Mouse (Mus musculus) CH12.LX (cell line): ENCODE data around the gene Dlg2. TPM values are rescaled to one million over a fixed set of nuclear protein-coding genes. Genes with fewer than 3 reads are reported as not detected.

Source experiments
- DNase-seq: peaks from one replicate; pipeline ENCODE4 v3.0.0-alpha.2; 2013; ENCODE audit errors: extremely low read depth
- H3K27ac ChIP-seq: 2 replicates; pipeline ENCODE4 v1.5.1; 2012; ENCODE audit warnings: low read depth, mild to moderate bottlenecking, control low read depth, moderate library complexity; ENCODE audit not compliant: insufficient read depth
- H3K27me3 ChIP-seq: replicated peaks from 2 replicates; pipeline ENCODE3; 2012; ENCODE audit warnings: inconsistent platforms
- H3K36me3 ChIP-seq, 2 experiments: replicated peaks in 1 of 2; 2 replicates each; pipeline versions ENCODE3 to v1.6.1; 2012; ENCODE audit warnings: inconsistent platforms in 1 of 2, low read length in 1 of 2, mild to moderate bottlenecking in 1 of 2, mixed read lengths in 1 of 2, moderate library complexity in 1 of 2; ENCODE audit not compliant: control insufficient read depth in 1 of 2, insufficient read depth in 1 of 2
- H3K4me1 ChIP-seq, 2 experiments: 2 replicates each; pipeline ENCODE4 v1.6.1; 2012; ENCODE audit warnings: inconsistent platforms in 1 of 2, moderate library complexity in 1 of 2; ENCODE audit not compliant: insufficient read depth in 2 of 2, control insufficient read depth in 1 of 2
- H3K4me2 ChIP-seq: 2 replicates; pipeline ENCODE4 v1.6.1; 2012; ENCODE audit warnings: low read depth, mild to moderate bottlenecking, control low read depth; ENCODE audit not compliant: poor library complexity, insufficient read depth, severe bottlenecking
- H3K4me3 ChIP-seq, 3 experiments: fragments of 150-350 bp in 1 of 3; sonication (generic) in 1 of 3; replicated peaks in 1 of 3; 2 replicates each; pipeline versions ENCODE3 to v1.5.1; 2011 to 2012; ENCODE audit warnings: low read depth in 2 of 3, low read length in 2 of 3, mild to moderate bottlenecking in 2 of 3, moderate library complexity in 2 of 3, control low read depth in 1 of 3, improper control_type of control experiment in 1 of 3, inconsistent platforms in 1 of 3, mixed read lengths in 1 of 3; ENCODE audit not compliant: poor library complexity in 1 of 3
- H3K79me2 ChIP-seq: replicated peaks from 2 replicates; pipeline ENCODE4 v1.6.1; 2012; ENCODE audit warnings: mild to moderate bottlenecking, moderate library complexity; ENCODE audit not compliant: control insufficient read depth, poor library complexity, insufficient read depth, severe bottlenecking; ENCODE audit errors: extremely low read depth
- H3K9ac ChIP-seq: 2 replicates; pipeline ENCODE4 v1.6.1; 2012; ENCODE audit warnings: low read depth, mild to moderate bottlenecking, control low read depth, moderate library complexity; ENCODE audit not compliant: insufficient read depth
- H3K9me3 ChIP-seq: replicated peaks from 2 replicates; pipeline ENCODE3; 2012; ENCODE audit warnings: low read length, inconsistent platforms, mixed read lengths
- CHD2 ChIP-seq: IDR thresholded peaks from 2 replicates; pipeline ENCODE4 v1.6.1; 2011; ENCODE audit warnings: low read length, improper control_type of control experiment
- E2F4 ChIP-seq: IDR thresholded peaks from 2 replicates; pipeline ENCODE4 v1.6.1; 2011; ENCODE audit warnings: low read depth, low read length, improper control_type of control experiment; ENCODE audit not compliant: insufficient replicate concordance
- EP300 ChIP-seq: IDR thresholded peaks from 2 replicates; pipeline ENCODE4 v1.6.1; 2011; ENCODE audit warnings: low read length, improper control_type of control experiment
- ETS1 ChIP-seq: conservative IDR thresholded peaks from 2 replicates; pipeline ENCODE4 v1.6.1; 2012; ENCODE audit warnings: low read depth, mild to moderate bottlenecking, inconsistent platforms, low read length, improper control_type of control experiment, moderate library complexity
- HCFC1 ChIP-seq: IDR thresholded peaks from 2 replicates; pipeline ENCODE4 v1.6.1; 2012; ENCODE audit warnings: low read depth, mild to moderate bottlenecking, inconsistent platforms, low read length, improper control_type of control experiment
- JUN ChIP-seq: IDR thresholded peaks from 2 replicates; pipeline ENCODE4 v1.6.1; 2011; ENCODE audit warnings: low read depth, mild to moderate bottlenecking, low read length, improper control_type of control experiment, moderate library complexity; ENCODE audit not compliant: insufficient read depth
- JUND ChIP-seq: conservative IDR thresholded peaks from 2 replicates; pipeline ENCODE4 v1.6.1; 2011; ENCODE audit warnings: low read depth, low read length, improper control_type of control experiment
- KAT2A ChIP-seq: IDR thresholded peaks from 2 replicates; pipeline ENCODE4 v1.6.1; 2012; ENCODE audit warnings: low read length, improper control_type of control experiment, inconsistent platforms; ENCODE audit not compliant: insufficient replicate concordance
- MAFK ChIP-seq: IDR thresholded peaks from 2 replicates; pipeline ENCODE4 v1.6.1; 2011; ENCODE audit warnings: low read length, improper control_type of control experiment; ENCODE audit not compliant: insufficient replicate concordance
- MAZ ChIP-seq: IDR thresholded peaks from 2 replicates; pipeline ENCODE4 v1.6.1; 2012; ENCODE audit warnings: low read depth, mild to moderate bottlenecking, inconsistent platforms, low read length, improper control_type of control experiment, moderate library complexity
- MYC ChIP-seq: IDR thresholded peaks from 2 replicates; pipeline ENCODE4 v1.6.1; 2011; ENCODE audit warnings: low read depth, mild to moderate bottlenecking, improper control_type of control experiment, low read length
- PAX5 ChIP-seq: IDR thresholded peaks from 2 replicates; pipeline ENCODE4 v1.6.1; 2012; ENCODE audit warnings: low read length, inconsistent platforms, mixed read lengths
- POLR2A ChIP-seq: IDR thresholded peaks from 2 replicates; pipeline ENCODE4 v1.6.1; 2011; ENCODE audit warnings: low read depth, mild to moderate bottlenecking, improper control_type of control experiment, low read length
- POLR2AphosphoS2 ChIP-seq: IDR thresholded peaks from 2 replicates; pipeline ENCODE4 v1.6.1; 2011; ENCODE audit warnings: low read depth, low read length, improper control_type of control experiment
- RAD21 ChIP-seq: IDR thresholded peaks from 2 replicates; pipeline ENCODE4 v1.6.1; 2011; ENCODE audit warnings: low read depth, mild to moderate bottlenecking, low read length, improper control_type of control experiment, moderate library complexity
- SMC3 ChIP-seq: IDR thresholded peaks from 2 replicates; pipeline ENCODE4 v1.6.1; 2011; ENCODE audit warnings: low read depth, low read length, improper control_type of control experiment
- TBP ChIP-seq: conservative IDR thresholded peaks from 2 replicates; pipeline ENCODE4 v1.6.1; 2011; ENCODE audit warnings: low read depth, low read length, improper control_type of control experiment
- UBTF ChIP-seq: IDR thresholded peaks from 2 replicates; pipeline ENCODE4 v1.6.1; 2012; ENCODE audit warnings: low read depth, mild to moderate bottlenecking, inconsistent platforms, low read length, improper control_type of control experiment, moderate library complexity
- USF1 ChIP-seq: IDR thresholded peaks from 2 replicates; pipeline ENCODE4 v1.6.1; 2014; ENCODE audit warnings: low read depth, mild to moderate bottlenecking, inconsistent platforms, low read length, improper control_type of control experiment
- USF2 ChIP-seq: conservative IDR thresholded peaks from 2 replicates; pipeline ENCODE4 v1.6.1; 2011; ENCODE audit warnings: low read depth, low read length, improper control_type of control experiment
- ZMIZ1 ChIP-seq: IDR thresholded peaks from 2 replicates; pipeline ENCODE4 v1.6.1; 2012; ENCODE audit warnings: low read depth, mild to moderate bottlenecking, inconsistent platforms, low read length, improper control_type of control experiment
- ZNF384 ChIP-seq: IDR thresholded peaks from 2 replicates; pipeline ENCODE4 v1.6.1; 2012; ENCODE audit warnings: low read depth, low read length, improper control_type of control experiment, inconsistent platforms
- dilution Hi-C: fragments of 300-500 bp; cut with MboI; formaldehyde crosslinking; loops from 2 replicates; pipeline ENCODE4 v1.14.3; 2020; ENCODE audit warnings: low sequenced_read_pairs; ENCODE audit not compliant: extremely low pct_unique_long_range_greater_than_20kb, extremely low pct_ligation_motif_present
- in situ Hi-C: fragments of 300-500 bp; cut with MboI; formaldehyde crosslinking; loops from 3 replicates; pipeline ENCODE4 v1.14.3; 2019; ENCODE audit warnings: low sequenced_read_pairs, low pct_ligation_motif_present, low pct_unique_long_range_greater_than_20kb, mixed read lengths
- polyA plus RNA-seq: library from polyadenylated mRNA; unstranded; fragments of >175 nt; gene quantifications from 2 replicates; pipeline ENCODE4 v1.2.1, GENCODE M21; 2012; ENCODE audit warnings: low read depth; ENCODE audit not compliant: insufficient read length
- total RNA-seq, 2 experiments: library from RNA; depleted of rRNA; stranded (reverse); fragments of 300-350 nt in 1 of 2; fragments of >200 nt in 1 of 2; gene quantifications; 2 replicates each; pipeline ENCODE4 v1.2.3; 2012 to 2014

Gene Dlg2
- total and polyA plus RNA-seq, 3 experiments: 0.36 TPM; not detected in 2

DNA sequence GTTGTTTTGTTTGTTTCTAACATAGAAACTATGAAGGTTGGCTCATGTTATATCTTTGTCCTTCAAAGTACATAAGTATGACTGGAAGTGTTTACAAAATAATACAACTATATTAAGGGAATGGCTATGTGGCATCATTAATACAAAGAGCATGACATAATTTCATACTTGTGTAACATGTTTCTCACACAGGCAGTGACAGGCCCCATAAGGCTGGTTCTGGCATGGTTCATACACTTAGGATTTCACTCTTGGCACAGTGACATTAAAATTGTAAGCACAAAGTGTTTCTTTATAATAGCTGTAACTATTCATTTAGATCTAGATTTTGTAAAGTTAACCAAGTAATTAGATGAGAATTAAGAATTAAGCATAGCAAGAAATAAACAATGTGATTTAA lies 1678.1 kb downstream of the Dlg2 start:
- H3K4me2 ChIP-seq: no peak overlapping the region
- TF ChIP-seq KAT2A (no peak), EP300 (no peak), USF1 (no peak), UBTF (no peak), PAX5 (no peak), TBP (no peak), SMC3 (no peak), POLR2AphosphoS2 (no peak), E2F4 (no peak), MAZ (no peak), MYC (no peak), JUN (no peak), ETS1 (no peak), ZMIZ1 (no peak), HCFC1 (no peak), POLR2A (no peak), CHD2 (no peak)
- TF ChIP-seq, all 38 proteins: peak for 0
- no peak for DNase-seq
- dilution Hi-C loops (no loop called here), in situ Hi-C loops (no loop called here)
- Histone ChIP-seq H3K4me1 (no peaks in the 10 kb centered on the region), H3K9me3 (no peaks in the 10 kb centered on the region), H3K27ac (no peak overlapping the region), H3K36me3 (no peaks in the 10 kb centered on the region), H3K4me3 (no peak overlapping the region), H3K79me2 (no peaks in the 10 kb centered on the region), H3K27me3 (no peaks in the 10 kb centered on the region), H3K9ac (no peak overlapping the region)

DNA sequence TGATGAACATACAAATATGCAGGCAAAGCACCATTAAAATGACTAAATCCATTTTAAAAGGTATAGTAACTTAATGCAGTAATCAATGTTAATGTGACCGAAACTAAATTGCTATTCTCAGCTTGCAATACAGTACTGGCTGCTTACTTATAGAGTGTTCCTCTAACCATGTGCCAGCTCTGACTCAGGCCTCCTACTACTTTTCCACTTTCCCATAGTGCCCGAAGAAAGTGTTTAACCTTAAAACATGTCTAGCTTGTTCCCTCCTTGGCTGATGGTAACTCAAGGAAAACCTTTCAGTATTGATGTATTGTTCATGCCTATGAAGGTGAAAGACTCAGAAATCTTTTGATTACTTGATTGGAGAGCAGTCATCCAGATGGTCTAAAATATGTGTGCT lies 1686.7 kb downstream of the Dlg2 start:
- Histone ChIP-seq H3K9me3 (no peaks in the 10 kb centered on the region), H3K27ac (no peak overlapping the region), H3K9ac (no peak overlapping the region), H3K4me1 (peaks cover 2 to 19% of the 10 kb centered on the region in 2 experiments; a peak in 2 of 4 replicates), H3K36me3 (no peaks in the 10 kb centered on the region), H3K4me3 (no peak overlapping the region), H3K79me2 (no peaks in the 10 kb centered on the region), H3K27me3 (no peaks in the 10 kb centered on the region), H3K4me2 (no peak overlapping the region)
- no peak for DNase-seq
- dilution Hi-C loops: no loop called here
- in situ Hi-C loops: no loop called here
- TF ChIP-seq RAD21: no peak
- no peak for TF ChIP-seq ZNF384
- no peak for TF ChIP-seq MYC
- TF ChIP-seq USF2: no peak
- no peak for TF ChIP-seq MAFK
- TF ChIP-seq JUN: no peak
- TF ChIP-seq JUND: no peak
- no peak for TF ChIP-seq CHD2
